Mouse (Mus musculus) small intestine, adult 2 months (tissue): ENCODE data around the gene Dync1i1.

ENCODE experiments used
- CTCF ChIP-seq: fragments of 200-500 bp; IDR thresholded peaks from 2 replicates; pipeline ENCODE4 v1.5.1; 2012; ENCODE audit warnings: low read depth, mild to moderate bottlenecking, control low read depth, inconsistent platforms, low read length, moderate library complexity, mixed read lengths; ENCODE audit not compliant: insufficient replicate concordance, insufficient read length; ENCODE audit errors: extremely low read depth
- POLR2A ChIP-seq: fragments of 200-500 bp; IDR thresholded peaks from 2 replicates; pipeline ENCODE4 v1.6.1; 2012; ENCODE audit warnings: low read depth, mild to moderate bottlenecking, control low read depth, inconsistent platforms, low read length, moderate library complexity

DNA sequence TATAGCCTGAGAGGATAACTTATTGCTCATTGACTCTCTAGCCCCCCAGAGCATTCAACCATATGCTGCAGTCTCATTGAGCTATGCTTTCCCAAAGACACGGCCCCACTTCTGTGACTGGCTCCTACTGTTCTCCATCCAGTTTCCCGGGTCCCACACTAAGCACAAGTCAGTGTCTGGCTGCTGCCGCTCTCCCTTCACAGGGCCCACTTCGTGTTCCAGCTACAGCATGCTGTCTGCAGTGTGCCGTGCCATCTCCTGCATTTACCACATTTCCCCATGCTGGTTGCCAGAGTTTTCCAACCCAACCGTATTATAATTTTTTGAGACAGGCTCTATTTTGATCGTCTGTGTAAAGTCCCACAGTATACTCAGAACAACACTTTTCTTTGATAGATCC lies 14.3 kb downstream of the Dync1i1 start:
- TF ChIP-seq POLR2A, result no peak
- no peak for TF ChIP-seq CTCF
